Mouse (Mus musculus): ENCODE measurements around the gene Hmgb1.

- TF ChIP-seq POLR2A (IDR thresholded peaks at IDR 0.05; ENCODE audit: extremely low read depth, insufficient read depth, low read length) (no peak), CTCF (IDR thresholded peaks at IDR 0.05; ENCODE audit: extremely low read depth, insufficient read depth, low read length) (no peak)
These were observed 107.2 kb downstream of the Hmgb1 start for GRCm38 (mm10) chr5:149077136-149077535.
